Mouse (Mus musculus) left cerebral cortex, adult 18-20 months (tissue): ENCODE data around the gene Cfap43. TPM values are rescaled to one million over a fixed set of nuclear protein-coding genes. Genes with fewer than 3 reads are reported as not detected.

ENCODE experiments used
- DNase-seq, 2 experiments: peaks; one replicate each; pipeline ENCODE4 v3.0.0; 2021 to 2022; ENCODE audit warnings: low spot score in 2 of 2, mixed read lengths in 1 of 2
- microRNA-seq, 2 experiments: library from miRNA; unstranded; fragments of <30 nt; microRNA quantifications; one replicate each; pipeline ENCODE4 v1.2.0; 2021
- total RNA-seq, 2 experiments: library from RNA; stranded (reverse); gene quantifications; 2 replicates each; pipeline ENCODE4 v1.2.3; 2021

Gene Cfap43
- total RNA-seq, 2 experiments from 2014 or later = 0.45 to 0.70 TPM

DNA sequence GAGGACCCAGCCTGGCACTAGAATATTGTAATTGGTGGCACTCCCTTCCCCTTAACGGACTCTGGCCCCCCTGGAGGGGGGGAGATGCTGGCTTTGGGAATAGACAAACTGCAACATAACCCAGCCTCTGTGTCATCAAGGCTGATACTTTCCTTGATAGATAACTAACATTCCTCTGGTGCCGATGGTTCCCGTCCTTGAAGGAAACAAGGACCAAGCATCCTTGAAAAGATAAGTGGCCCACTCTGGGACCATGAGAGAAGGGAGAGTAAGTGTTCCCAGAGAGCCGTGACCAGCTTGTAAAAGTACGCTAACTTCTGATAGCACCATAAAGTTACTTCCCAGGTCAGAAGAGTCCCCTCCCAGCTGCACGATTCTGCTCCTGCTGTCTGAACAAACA, 196.6 kb downstream of the Cfap43 start:
- no peak for DNase-seq

DNA sequence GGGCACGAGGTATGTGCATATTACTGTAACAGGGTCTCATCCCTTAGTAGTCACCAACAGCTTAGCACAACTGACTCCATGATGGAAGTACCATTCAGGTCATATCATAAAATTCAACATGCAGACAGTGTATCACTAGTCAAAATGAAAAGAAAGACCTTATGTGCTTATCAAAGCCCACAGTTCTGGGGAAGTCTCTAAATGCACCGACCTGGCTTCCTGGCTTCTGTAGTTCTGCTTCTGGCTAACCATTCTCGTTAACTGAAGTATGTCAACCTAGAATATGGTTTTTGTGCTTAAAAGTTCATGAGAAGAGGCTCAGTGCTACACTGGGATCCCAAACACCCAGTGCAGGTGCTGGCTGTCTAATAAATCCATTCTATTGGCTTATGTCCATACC, 199.9 kb downstream of the Cfap43 start:
- no peak for DNase-seq

DNA sequence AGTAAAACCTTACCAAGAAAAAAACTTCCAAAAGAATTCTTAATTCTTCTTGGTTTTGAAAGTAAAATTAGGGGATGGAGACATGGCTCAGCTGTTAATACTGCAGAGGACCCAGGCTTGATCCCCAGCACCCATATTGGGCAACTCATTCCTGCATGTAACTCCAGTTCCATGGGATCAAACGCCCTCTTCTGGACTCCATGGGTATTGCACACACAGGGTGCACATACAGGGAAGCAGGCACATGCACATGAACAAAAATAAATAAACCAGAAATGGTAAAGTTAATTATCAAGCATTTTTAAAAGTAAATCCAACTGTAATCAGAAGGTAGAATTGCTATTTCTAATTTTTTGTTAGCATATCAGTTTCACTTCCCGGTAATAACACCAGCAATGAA, 202.9 kb downstream of the Cfap43 start:
- no peak for DNase-seq

GRCm38 (mm10) chr19:47713457-47713856, 205.6 kb downstream of the Cfap43 start:
- peak; percentile 8 to 19 for DNase-seq

GRCm38 (mm10) chr19:47710376-47710775, 208.7 kb downstream of the Cfap43 start:
- peak; percentile 16 to 27 for DNase-seq

- DNase-seq = no peak
These were observed 213.2 kb downstream of the Cfap43 start for GRCm38 (mm10) chr19:47705772-47706309.

DNA sequence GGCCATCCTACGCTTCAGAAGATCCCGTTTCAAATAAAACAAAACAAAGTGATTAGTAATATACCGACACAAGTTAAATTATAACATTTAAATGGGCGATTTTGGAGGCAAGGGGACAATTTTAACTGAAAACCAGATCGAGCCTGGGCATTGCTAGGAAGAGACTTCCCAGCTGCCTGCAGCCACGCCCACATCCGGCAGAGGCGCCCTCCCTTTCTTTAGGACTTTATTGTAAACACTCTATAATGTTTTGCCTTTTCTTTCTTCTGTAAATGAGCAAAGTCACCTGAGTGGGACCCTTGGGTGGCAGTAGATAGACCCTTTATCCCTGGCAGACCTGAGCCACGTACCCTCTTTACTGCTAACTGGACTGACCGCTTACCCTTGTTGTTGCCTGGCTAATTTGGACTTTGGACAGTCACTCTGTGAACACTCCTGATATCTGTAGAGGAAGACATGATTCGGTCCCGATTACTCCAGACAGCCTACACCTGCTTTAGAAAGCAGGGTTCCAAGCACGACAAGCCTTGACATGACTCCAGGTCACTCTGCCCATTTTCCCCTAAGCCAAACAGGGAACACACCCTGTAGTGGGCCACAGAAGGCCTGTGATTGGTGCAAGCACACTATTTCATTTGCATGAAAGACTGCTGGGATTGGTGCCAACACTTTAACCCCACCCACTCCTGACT, 213.9 kb downstream of the Cfap43 start:
- DNase-seq = no peak

- DNase-seq = no peak
These were observed 218.6 kb downstream of the Cfap43 start for GRCm38 (mm10) chr19:47700509-47700908.

- DNase-seq = no peak
These were observed 219.3 kb downstream of the Cfap43 start for GRCm38 (mm10) chr19:47699743-47700142.

GRCm38 (mm10) chr19:47698266-47698665, 220.8 kb downstream of the Cfap43 start:
- DNase-seq = no peak

- no peak for DNase-seq
These were observed 222.0 kb downstream of the Cfap43 start for GRCm38 (mm10) chr19:47697067-47697466.

DNA sequence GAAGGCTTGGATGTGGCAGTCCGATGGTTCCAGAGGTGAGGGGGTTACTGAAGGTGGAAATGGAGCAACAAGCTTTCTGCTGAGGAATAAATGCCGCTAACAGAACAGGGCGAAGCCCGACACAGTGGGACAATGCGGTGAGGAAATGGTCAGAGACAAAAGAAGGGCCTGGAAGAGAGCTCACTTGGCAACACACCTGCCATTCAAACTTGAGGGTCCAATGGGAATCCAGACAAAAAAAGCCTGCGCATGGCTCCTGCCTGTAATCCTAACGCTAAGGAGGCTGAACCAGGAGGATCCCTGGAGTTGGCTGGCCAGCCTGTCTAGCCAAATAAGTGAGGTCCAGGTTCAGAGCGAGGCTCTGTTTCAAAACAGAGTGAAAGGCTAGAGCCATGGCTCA, 222.7 kb downstream of the Cfap43 start:
- DNase-seq = no peak

DNA sequence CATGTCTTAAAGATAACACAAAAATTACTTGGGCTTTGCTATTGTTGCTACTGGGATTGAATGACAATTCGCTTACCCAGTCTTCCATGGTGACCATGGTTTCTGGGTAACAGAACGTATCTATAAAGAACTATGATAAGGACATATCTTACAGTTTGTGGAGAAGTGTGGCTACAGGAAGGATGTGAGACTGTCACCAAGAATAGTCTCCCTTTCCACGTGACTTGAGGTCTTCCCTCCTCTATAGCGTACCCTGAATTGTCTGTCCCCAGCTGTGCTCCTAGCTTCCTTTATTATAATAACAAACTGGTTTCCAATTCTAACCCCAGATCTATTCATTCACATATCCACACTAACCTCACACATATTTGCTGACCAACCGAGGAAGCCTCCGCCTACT, 223.4 kb downstream of the Cfap43 start:
- no peak for DNase-seq

GRCm38 (mm10) chr19:47691994-47692393, 227.1 kb downstream of the Cfap43 start, which contains the start of gene Col17a1:
TSS of gene Col17a1 (minus strand) at chr19:47692094.
- no peak for DNase-seq

- DNase-seq = no peak
These were observed 229.5 kb downstream of the Cfap43 start for GRCm38 (mm10) chr19:47689592-47689991.

Small RNA genes lying within 50 kb of the gene (microRNA-seq; reads per million reads assigned to microRNA genes)
- 0 reads per million in 2 experiments for gene Gm22240
- 0 reads per million in 2 experiments for gene Mir8090

Other genes with a start within 250 kb of the Cfap43 start
- gene Col17a1, start 227.2 kb downstream of the Cfap43 start, total RNA-seq = under 1 TPM; 0.21 to 0.66 TPM
- 10 to 100 TPM; 89.3 to 91.6 TPM for gene Sfr1, start 187.6 kb downstream of the Cfap43 start, total RNA-seq
- 10 to 100 TPM; 39.4 to 41.8 TPM for gene Gsto1, start 64.3 kb downstream of the Cfap43 start, total RNA-seq
- gene Gsto2, start 53.8 kb downstream of the Cfap43 start, total RNA-seq = 1 to 10 TPM; 2.1 to 2.5 TPM
- gene Itprip, start within 50 bp of the Cfap43 start, total RNA-seq = 1 to 10 TPM; 1.1 to 1.3 TPM
- gene Cfap58, start 18.4 kb upstream of the Cfap43 start, total RNA-seq = under 1 TPM; 0.12 to 0.51 TPM